Mouse (Mus musculus): Measurements from ENCODE around the gene Pign. TPM values are rescaled to one million over a fixed set of nuclear protein-coding genes. Genes with fewer than 3 reads are reported as not detected.

The Pign gene
- polyA plus RNA-seq, 1 experiment from 2014 or later: 7.4 TPM

Small RNAs within 50 kb of the gene (microRNA-seq; reads per million reads assigned to microRNA genes)
- gene Gm22426: not detected

Other genes starting within 250 kb of the Pign start
- gene Relch, start 184 bp upstream of the Pign start, polyA plus RNA-seq (2015; fragmentation: Nextera tagmentation; extraction: Ambion mirVana): 16.3 and 19.0 TPM in 2 replicates
- 0.34 and 0.83 TPM in 2 replicates for gene Tnfrsf11a, start 117.0 kb upstream of the Pign start, polyA plus RNA-seq (2015; fragmentation: Nextera tagmentation; extraction: Ambion mirVana)

All from heart, embryonic 16.5 days (tissue).